Comparison of ENCODE assay signal across 8 mouse cellular contexts in the genomic region with DNA sequence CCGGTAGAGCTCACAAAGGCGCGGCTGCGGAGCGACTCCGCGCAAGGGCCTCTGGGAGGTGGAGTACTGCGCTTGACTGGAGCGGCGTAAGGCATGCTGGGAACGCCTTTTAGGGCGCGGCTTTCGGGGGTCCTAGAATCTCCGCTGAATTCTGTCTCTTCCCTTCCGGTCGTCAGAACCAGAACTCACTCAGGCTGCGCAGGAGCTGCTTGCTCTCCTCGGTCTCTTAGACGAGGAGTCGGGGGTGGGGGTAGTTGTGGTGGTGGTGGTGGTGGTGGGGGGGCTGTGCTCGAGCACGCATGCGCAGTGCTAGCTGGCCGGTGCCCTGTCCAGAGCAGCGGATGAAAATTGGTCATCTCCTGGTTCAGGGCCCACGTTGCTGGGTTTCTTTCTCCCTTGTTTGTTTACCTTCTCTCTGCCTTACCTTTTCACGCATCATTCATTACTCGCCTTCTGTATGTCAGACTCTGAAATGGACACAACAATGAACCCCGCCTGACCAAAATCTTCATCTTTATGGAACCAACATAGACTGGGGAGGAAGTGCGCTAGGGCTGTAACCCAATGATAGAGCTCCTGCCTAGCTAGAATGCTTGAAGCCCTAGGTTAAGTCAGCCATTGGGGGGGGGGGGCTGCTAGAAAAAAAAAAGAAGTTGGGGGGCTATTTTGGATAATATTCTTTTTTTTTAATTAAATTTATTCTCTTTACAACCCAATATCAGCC. TPM values are rescaled to one million over a fixed set of nuclear protein-coding genes. Genes with fewer than 3 reads are reported as not detected.
DNase-seq lines count a peak whose midpoint lies in the region; ATAC-seq and TF ChIP-seq lines count a peak whose summit lies in the region.

Gene Zfp583, minus strand, starts transcription at position 53 of the 724 bp plus-strand sequence.

- peak within 1 kb of the TSS; percentile 72 for H3K9ac ChIP-seq in hindbrain, embryonic 11.5 days (ENCODE audit: low read depth, low read length)
- H3K9ac ChIP-seq in lung, postnatal 0 days (replicated peaks; ENCODE audit: low read depth) = peak within 1 kb of the TSS; percentile 58

- TF ChIP-seq EP300 in lung, postnatal 0 days (IDR thresholded peaks at IDR 0.05) = no peak

- H3K9me3 ChIP-seq in hindbrain, embryonic 11.5 days (ENCODE audit: control insufficient read depth, low read length) = no peaks in the 10 kb centered on the region
- H3K9me3 ChIP-seq in lung, postnatal 0 days (ENCODE audit: low read length) = no peaks in the 10 kb centered on the region

- H3K27me3 ChIP-seq in hindbrain, embryonic 11.5 days (ENCODE audit: control insufficient read depth, insufficient read depth, low read length) = no peaks in the 10 kb centered on the region
- H3K27me3 ChIP-seq in lung, postnatal 0 days (replicated peaks; ENCODE audit: insufficient read depth, low read length) = no peaks in the 10 kb centered on the region

- WGBS in hindbrain, embryonic 11.5 days = 6% methylated on average over 31 of the region's 31 CpGs
- 6% methylated on average over 31 of the region's 31 CpGs for WGBS in lung, postnatal 0 days

- 0 out of 2 replicates have a peak, but pooled peaks cover 2% of the 10 kb centered on the region for H3K4me1 ChIP-seq in hindbrain, embryonic 11.5 days (replicated peaks; ENCODE audit: control insufficient read depth, insufficient read depth, low read length)
- H3K4me1 ChIP-seq in lung, postnatal 0 days (ENCODE audit: insufficient read depth, low read depth, low read length) = peaks cover 4% of the 10 kb centered on the region; the same call in 1 of the 2 replicates

- ATAC-seq in hindbrain, embryonic 11.5 days (ENCODE audit: low FRiP score) = peak; percentile 96
- ATAC-seq in lung, postnatal 0 days = peak; percentile 98

- H3K4me2 ChIP-seq in hindbrain, embryonic 11.5 days (replicated peaks; ENCODE audit: low read depth, low read length) = peak within 1 kb of the TSS; percentile 52
- peak within 1 kb of the TSS; percentile 72 for H3K4me2 ChIP-seq in lung, postnatal 0 days (replicated peaks; ENCODE audit: low read depth, low read length)

- peak within 1 kb of the TSS; percentile 51 for H3K4me3 ChIP-seq in hindbrain, embryonic 11.5 days (ENCODE audit: low read depth, low read length)
- peak within 1 kb of the TSS; percentile 59 for H3K4me3 ChIP-seq in lung, postnatal 0 days (ENCODE audit: low read depth, low read length)

- H3K27ac ChIP-seq in hindbrain, embryonic 11.5 days (ENCODE audit: low read depth, low read length) = peak within 1 kb of the TSS; percentile 78
- H3K27ac ChIP-seq in lung, postnatal 0 days (ENCODE audit: low read length) = peak within 1 kb of the TSS; percentile 69

- no peak for TF ChIP-seq CTCF in lung, postnatal 0 days (IDR thresholded peaks at IDR 0.05)

- no peaks in the 10 kb centered on the region for H3K36me3 ChIP-seq in hindbrain, embryonic 11.5 days (ENCODE audit: control insufficient read depth, insufficient read depth, low read length)
- H3K36me3 ChIP-seq in lung, postnatal 0 days (ENCODE audit: insufficient read depth, low read length) = no peaks in the 10 kb centered on the region

- DNase-seq in R1 (ENCODE audit: low read depth, low spot score) = peak; percentile 95
- DNase-seq in cerebellum, postnatal 14 days = peak; percentile 90 to 91
- peak; percentile 83 to 87 for DNase-seq in frontal cortex, postnatal 10 days (ENCODE audit: low spot score in 2 of 2)
- peak; percentile 89 for DNase-seq in hindbrain, embryonic 11.5 days (ENCODE audit: low spot score)
- peak; percentile 86 to 87 for DNase-seq in layer of hippocampus, postnatal 10 days (ENCODE audit: low spot score in 2 of 2)
- DNase-seq in lung, postnatal 0 days (ENCODE audit: low spot score) = peak; percentile 94
- peak; percentile 67 for DNase-seq in ovary, postnatal 10 days (ENCODE audit: low spot score)
- DNase-seq in thymus, postnatal 0 days (ENCODE audit: low spot score) = peak; percentile 90

RNA-seq across cellular contexts. Expression of gene Zfp583, which starts in this region (rescaled TPM):
- 8.5 and 10.3 TPM in 2 replicates for polyA plus RNA-seq in hindbrain, embryonic 11.5 days (2014; fragmentation: Nextera tagmentation; extraction: Ambion mirVana)
- 10 to 100 TPM; 17.6 to 17.8 TPM for total RNA-seq in layer of hippocampus, postnatal 10 days (2021)
- polyA plus RNA-seq in lung, postnatal 0 days (2015; fragmentation: Nextera tagmentation; extraction: Ambion mirVana) = 2.8 and 4.0 TPM in 2 replicates
- polyA plus RNA-seq in thymus, postnatal 0 days (2015; fragmentation: Nextera tagmentation; extraction: Ambion mirVana) = 2.4 and 3.7 TPM in 2 replicates

Comparison
In these comparisons a context has a peak if more than half of its experiments do, and no peak if none do; other contexts are left out.
1. Peak in every context shown above with its lines: DNase-seq, ATAC-seq, H3K4me3 ChIP-seq and H3K27ac ChIP-seq.